Mouse (Mus musculus) myocyte (in vitro differentiated cells): ENCODE results near the gene Lrrk1.

Experiments used
- CEBPB ChIP-seq: IDR thresholded peaks from 2 replicates; pipeline ENCODE4 v1.6.1; 2011; ENCODE audit warnings: mild to moderate bottlenecking, moderate library complexity; ENCODE audit not compliant: poor library complexity, insufficient read depth, severe bottlenecking
- MAX ChIP-seq: IDR thresholded peaks from one replicate; pipeline ENCODE4 v1.6.1; 2011; ENCODE audit warnings: low read depth, mild to moderate bottlenecking, control low read depth
- MYOD1 ChIP-seq, 3 experiments: IDR thresholded peaks; one replicate each; pipeline ENCODE4 v1.6.1; 2011; ENCODE audit warnings: control low read depth in 2 of 3, low read depth in 2 of 3, mild to moderate bottlenecking in 2 of 3, moderate library complexity in 1 of 3; ENCODE audit not compliant: insufficient read length in 2 of 3, control insufficient read depth in 1 of 3
- MYOG ChIP-seq, 3 experiments: IDR thresholded peaks; one replicate each; pipeline ENCODE4 v1.6.1; 2011; ENCODE audit warnings: control low read depth in 2 of 3, low read depth in 2 of 3, mild to moderate bottlenecking in 2 of 3; ENCODE audit not compliant: insufficient read length in 2 of 3, control insufficient read depth in 1 of 3, insufficient read depth in 1 of 3
- POLR2A ChIP-seq: IDR thresholded peaks from one replicate; pipeline ENCODE4 v1.6.1; 2011; ENCODE audit warnings: low read depth, mild to moderate bottlenecking, control low read depth, moderate library complexity; ENCODE audit not compliant: insufficient read length
- POLR2AphosphoS2 ChIP-seq: IDR thresholded peaks from one replicate; pipeline ENCODE4 v1.6.1; 2011; ENCODE audit warnings: low read depth, control low read depth; ENCODE audit not compliant: insufficient read length
- TCF12 ChIP-seq: IDR thresholded peaks from one replicate; pipeline ENCODE4 v1.6.1; 2011; ENCODE audit warnings: mild to moderate bottlenecking, control low read depth; ENCODE audit not compliant: poor library complexity, insufficient read depth, severe bottlenecking

GRCm38 (mm10) chr7:66178101-66178500, 210.0 kb downstream of the Lrrk1 start:
- TF ChIP-seq POLR2A (peak; percentile 13), MYOG (IDR thresholded peaks at IDR 0.05; ENCODE audit: control insufficient read depth in 1 of 3, insufficient read depth in 1 of 3, insufficient read length in 2 of 3, low read depth in 2 of 3) (no peak), MAX (no peak), MYOD1 (IDR thresholded peaks at IDR 0.05; ENCODE audit: control insufficient read depth in 1 of 3, insufficient read length in 2 of 3, low read depth in 2 of 3) (no peak), CEBPB (no peak), TCF12 (no peak), POLR2AphosphoS2 (peak; percentile 61)
